Mouse (Mus musculus) adrenal gland, adult (tissue): ENCODE results near the gene Gm10382.

Experiments
- DNase-seq, 2 experiments: peaks; one replicate each; pipeline ENCODE4 v3.0.0; 2022 to 2023; ENCODE audit warnings: low spot score in 1 of 2; ENCODE audit not compliant: inconsistent age in 2 of 2

The Gm10382 gene

DNA sequence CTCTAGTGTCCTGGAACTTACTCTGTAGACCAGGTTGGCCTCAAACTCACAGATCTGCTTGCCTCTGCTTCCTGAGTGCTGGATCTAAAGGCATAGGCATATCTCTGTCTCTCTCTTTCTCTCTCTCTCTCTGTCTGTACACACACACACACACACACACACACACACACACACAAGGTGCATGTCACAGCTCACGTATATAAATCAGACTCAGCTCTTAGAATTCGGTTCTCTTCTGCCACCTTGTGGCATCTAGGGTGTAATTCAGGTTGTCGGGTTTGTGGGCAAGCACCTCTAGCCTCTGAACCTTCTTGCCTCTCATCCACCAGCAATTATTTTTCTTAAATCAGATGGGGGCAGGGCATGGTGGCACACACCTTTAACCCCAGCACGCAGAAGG lies 20.6 kb upstream of the Gm10382 start:
- peak; percentile 65 to 89 for DNase-seq

- no peak for DNase-seq
Observed at GRCm38 (mm10) chr5:125370950-125371693, 18.0 kb upstream of the Gm10382 start.

DNA sequence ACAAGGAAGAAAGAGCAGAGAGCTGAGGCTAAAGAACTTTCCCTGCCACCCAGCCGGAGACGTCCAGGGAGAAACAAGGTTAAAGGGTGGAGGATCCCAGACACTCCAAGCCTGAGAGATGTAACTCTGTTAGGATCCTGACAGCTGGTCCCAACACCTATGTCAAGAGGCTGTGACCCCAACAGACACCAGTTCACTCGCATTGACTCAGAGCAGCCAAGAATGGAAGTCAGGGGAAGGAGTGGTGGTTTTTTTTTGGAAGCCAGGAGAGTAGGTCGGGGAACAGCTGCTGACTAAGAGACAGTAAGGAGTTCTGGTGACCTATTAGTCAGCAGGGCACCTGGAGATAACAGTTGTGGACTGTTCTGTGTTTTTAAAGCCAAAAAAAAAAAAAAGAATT lies 17.1 kb upstream of the Gm10382 start:
- DNase-seq: no peak

DNA sequence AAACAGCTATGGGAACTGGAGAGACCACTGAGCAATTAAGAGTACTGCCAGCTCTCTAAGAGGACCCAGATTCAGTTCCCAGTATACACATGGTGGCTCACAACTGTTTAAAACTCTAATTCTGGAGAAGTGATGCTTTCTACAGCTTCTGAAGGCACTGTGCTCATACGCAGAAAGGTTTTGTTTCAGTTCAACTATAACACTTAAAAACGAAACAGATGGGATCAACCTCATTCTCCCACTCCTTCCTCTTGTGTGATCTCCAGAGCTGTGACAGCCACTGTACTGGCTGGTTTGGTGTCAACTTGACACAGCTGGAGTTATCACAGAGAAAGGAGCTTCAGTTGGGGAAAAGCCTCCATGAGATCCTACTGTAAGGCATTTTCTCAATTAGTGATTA lies 13.3 kb upstream of the Gm10382 start:
- no peak for DNase-seq

DNA sequence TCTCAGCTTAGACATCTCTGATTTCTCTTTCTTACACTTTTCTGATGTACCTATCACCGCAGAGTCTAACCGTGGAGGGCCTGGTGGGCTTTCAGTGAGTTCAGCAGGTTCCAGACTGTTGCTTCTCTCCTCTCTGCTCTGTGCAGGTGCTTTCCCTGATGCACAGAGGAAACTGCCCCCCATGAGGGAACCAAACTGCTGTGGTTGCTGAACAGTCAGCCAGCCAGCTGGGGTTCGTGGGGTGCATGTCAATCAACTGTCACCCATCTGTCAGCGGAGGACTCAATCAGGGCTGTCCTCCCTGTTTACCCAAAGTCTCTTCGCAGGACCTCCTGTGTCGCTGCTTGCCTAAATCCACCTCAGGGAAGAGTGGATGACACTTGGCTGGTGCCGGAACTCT lies 11.9 kb upstream of the Gm10382 start:
- DNase-seq: no peak

- DNase-seq: peak in 1 of 2 experiments; percentile 69
Observed at GRCm38 (mm10) chr5:125378919-125379318, 10.2 kb upstream of the Gm10382 start.

- DNase-seq: peak in 1 of 2 experiments; percentile 30
Observed at GRCm38 (mm10) chr5:125381954-125382672, 7.0 kb upstream of the Gm10382 start.

DNA sequence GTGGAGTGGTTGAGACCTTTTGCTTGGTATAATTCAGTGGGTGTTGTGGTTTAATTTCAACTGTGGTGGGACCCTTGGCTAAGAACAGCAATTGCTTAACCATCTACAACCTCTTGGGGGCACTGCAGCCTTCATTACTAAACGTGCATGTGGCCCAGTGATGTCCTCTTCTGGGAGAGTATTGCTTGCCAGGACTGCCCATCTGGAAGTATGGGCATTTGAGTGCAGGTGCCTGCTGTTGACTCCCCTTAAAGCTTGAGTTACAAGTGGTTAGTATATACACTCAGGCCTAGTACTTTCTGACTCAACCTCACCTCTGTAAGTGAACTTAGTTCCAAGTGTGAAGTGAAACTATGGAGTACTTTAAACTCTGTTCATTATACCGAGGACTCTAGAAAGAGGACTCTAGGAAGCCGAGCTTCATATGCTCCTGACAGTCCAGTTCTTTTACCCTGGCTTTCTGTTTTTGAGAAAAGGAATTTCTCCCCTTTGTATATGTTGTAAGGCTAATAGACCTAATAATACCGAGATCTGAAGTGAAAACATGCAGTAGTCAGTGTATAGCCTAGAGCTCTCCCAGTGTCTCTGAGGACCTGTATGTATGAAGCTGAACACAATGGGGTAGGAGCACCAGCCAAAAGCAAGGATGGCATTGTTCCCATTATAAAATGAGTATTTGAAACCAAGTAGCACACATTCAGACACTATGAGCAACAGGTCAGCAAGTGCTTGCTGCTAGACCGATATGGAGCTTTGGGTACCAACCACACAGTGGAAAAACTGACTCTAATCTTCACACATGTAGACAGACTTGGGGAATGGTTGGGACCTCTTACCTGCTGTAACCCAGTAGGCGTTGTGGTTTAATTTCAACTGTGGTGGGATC lies 6.2 kb upstream of the Gm10382 start:
- peak; percentile 75 to 92 for DNase-seq

GRCm38 (mm10) chr5:125383637-125384420 lies 5.3 kb upstream of the Gm10382 start:
- peak in 1 of 2 experiments; percentile 61 for DNase-seq

DNA sequence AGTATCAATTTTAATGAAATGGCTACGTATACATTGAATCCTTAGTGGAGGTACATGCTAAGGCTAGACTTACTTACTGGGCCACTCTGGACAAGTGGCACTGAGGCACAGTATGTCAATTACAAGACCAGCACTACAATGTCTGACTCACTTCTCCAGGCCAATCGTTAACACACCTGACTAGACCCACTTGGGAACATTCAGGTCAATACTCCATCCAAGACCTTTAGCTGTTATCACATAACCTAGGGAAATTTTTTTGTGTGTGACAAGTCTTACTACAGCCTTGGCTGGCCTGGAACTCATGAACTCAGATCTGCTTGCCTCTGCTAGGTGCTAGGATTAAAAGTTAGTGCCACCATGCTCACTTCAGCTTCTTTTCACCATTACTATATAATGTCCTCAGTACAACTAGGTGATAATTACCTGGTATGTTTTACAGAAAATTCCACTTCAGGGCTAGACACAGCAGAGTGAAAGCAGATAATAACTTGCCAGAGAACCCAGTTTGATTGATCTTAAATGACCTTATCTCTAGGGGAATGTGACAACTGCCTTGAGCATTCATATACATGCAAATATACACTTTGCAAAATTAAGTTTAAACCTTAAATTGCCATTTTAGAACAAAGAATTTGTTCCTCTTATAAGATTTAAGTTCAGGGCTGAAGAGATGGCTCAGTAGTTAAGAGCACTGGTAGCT lies 4.5 kb upstream of the Gm10382 start:
- DNase-seq: peak in 1 of 2 experiments; percentile 69

- DNase-seq: peak in 1 of 2 experiments; percentile 70
Observed at GRCm38 (mm10) chr5:125385215-125385940, 3.7 kb upstream of the Gm10382 start.

- DNase-seq: peak in 1 of 2 experiments; percentile 69
Observed at GRCm38 (mm10) chr5:125387295-125387694, 1.8 kb upstream of the Gm10382 start.

- DNase-seq: peak in 1 of 2 experiments; percentile 78
Observed at GRCm38 (mm10) chr5:125388358-125389092, 597 bp upstream of the Gm10382 start.

DNA sequence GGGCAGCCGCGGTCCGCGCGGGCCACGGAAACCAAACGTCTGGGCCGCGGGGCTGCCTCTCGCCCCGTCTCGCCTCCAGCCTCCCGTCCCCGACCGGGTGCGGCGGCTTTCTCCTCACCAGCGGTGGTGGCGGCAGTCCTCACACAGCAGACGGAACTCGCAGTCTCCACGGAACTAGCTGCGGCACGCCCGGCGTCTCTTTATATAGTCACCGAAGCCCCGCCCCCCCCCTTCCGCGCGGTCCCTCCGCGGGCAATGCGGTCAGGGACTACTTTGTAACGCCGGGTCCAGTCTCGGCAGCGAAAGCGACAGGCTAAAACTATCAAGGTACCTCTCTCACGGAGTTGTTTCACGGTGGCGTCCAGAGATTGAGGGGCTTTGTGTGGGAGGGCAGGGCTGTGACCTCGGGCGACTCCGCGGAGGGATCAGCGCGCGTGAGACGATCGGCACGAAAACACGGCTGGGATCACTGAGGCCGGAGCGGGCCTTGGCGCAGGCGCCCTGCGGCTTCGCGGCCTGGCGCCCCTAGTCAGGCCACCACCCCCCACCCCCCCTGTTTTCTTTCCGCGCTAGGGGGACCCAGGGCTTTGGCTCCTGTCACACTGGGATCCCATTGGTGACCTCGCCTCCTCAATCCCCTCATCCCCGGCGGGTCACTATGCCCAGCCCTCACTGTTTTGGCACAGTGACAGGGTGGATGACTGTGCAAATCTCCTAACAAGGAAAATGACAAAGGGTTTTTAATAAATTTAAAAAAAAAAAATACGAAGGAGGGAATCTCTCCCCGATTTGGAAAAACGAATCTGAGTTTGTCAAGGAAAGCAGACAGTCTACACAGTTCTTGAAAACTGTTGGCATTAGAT lies 688 bp downstream of the Gm10382 start, which contains the start of gene Ubc:
Ubc (minus strand) TSS at position 624 of the 863 bp plus-strand sequence.
- DNase-seq: peak; percentile 94 to 98

DNA sequence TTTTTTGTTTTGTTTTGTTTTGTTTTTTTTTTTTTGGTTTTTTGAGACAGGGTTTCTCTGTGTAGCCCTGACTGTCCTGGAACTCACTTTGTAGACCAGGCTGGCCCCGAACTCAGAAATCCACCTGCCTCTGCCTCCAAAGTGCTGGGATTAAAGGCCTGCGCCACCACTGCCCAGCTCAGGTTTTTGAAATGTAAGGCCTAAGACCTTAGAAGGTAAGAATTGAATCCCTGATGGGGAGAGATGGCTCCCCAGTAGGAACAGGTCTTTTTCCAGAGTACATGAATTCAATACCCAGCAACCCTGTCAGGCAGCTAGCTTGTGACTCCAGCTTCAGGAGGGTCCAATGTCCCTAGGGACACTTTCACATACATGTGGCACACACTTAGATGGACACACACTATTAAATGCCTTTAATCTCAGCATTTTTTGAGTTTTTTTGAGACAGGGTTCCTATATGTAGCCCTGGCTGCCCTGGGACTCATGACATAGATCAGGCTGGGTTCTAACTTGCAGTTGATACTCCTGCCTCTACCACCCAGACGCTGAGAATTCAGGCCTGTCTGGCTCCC lies 1.9 kb downstream of the Gm10382 start:
- no peak for DNase-seq

GRCm38 (mm10) chr5:125391609-125392008 lies 2.5 kb downstream of the Gm10382 start:
- DNase-seq: peak; percentile 89 to 96

GRCm38 (mm10) chr5:125392176-125392575 lies 3.1 kb downstream of the Gm10382 start:
- DNase-seq: peak in 1 of 2 experiments; percentile 63
